Mouse (Mus musculus): ENCODE results near the gene Osgin1. TPM values are rescaled to one million over a fixed set of nuclear protein-coding genes. Genes with fewer than 3 reads are reported as not detected.

The Osgin1 gene
- total RNA-seq, 2 experiments from 2014 or later: 9.3 to 19.7 TPM

DNA sequence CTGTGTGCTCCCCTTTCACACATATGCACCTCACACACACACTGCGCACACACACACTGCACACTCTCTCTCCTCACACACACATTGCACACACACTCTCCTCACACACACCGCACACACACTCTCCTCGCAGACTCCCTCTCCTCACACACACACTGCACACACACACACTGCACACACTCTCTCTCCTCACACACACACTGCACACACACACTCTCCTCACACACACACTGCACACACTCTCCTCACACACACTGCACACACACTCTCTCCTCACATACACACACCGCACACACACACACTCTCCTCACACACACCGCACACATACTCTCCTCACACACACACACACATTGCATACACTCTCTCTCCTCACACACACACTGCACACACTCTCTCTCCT is 29.3 kb upstream of the Osgin1 start:
- no peak for DNase-seq
- no peak overlapping the region for H3K27ac ChIP-seq
- no peak overlapping the region for H3K4me3 ChIP-seq
- TF ChIP-seq CTCF (IDR thresholded peaks at IDR 0.05): no peak
- intact Hi-C loops (cut with DNase I): no loop called here

DNA sequence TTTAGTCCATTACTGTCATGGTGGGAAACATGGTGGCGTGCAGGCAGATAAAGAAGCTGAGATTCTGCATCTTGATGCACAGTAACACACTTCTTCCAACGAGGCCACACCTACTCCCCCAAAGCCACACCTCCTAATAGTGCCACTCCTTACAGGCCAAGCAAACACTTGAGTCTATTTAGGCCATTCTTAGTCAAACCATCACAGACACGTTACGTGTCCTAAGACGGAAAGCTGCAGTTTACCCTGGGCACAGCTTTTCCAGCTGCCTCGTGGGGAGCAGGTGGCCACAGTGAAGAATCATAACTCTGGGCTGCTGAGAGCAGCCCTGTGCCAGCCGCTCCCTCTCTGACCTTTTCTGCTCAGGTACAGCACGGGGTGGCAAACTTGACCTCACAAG is 25.6 kb upstream of the Osgin1 start:
- Histone ChIP-seq H3K27ac (no peak overlapping the region), H3K4me3 (no peak overlapping the region)
- peak; percentile 10 for DNase-seq
- TF ChIP-seq CTCF (IDR thresholded peaks at IDR 0.05): no peak
- intact Hi-C loops (cut with DNase I): no loop called here

DNA sequence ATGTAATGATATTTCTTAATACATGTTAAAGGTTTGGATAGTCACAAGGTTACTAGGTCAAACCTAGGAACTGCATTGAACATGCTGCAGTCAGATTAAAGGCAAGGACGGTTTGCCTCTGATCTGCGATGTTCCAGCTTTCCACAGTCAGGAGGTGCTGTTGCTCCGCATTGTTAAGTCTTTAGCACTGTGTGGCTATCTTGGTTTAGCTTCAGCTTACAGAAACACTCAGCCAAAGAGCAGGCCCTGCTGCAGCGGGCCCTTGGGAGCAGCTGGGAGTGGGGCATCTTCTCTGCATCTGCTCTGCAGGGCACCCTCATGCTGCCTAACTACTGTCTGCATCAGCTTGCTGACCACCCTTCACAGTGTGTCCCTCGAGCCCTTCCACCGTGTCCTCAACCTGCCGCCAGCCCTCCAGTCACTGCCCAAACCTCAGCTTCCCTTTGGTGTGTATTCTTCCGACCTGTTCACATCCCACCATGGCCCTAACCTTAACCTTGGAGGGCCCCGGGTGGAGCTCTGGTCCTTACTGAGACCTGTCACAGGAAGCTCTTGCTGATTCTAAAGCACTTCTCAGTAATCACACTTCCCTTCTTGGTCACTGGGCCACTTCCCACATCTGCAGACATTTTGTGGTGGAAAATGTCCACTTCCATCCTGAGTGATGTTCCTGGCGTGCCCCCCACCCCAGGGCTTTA is 21.7 kb upstream of the Osgin1 start:
- 0 out of 2 replicates have a peak, but pooled peaks have one; percentile 16 for TF ChIP-seq CTCF (IDR thresholded peaks at IDR 0.05)
- DNase-seq: no peak
- Histone ChIP-seq H3K4me3 (no peak overlapping the region), H3K27ac (peak overlapping the region; percentile 12; the same call in 1 of the 2 replicates)
- intact Hi-C loops (cut with DNase I): loop anchor here (2.0 to 5.0 kb wide), 3 partner anchors 29 to 195 kb away; partner anchors contain the start of gene Taf1c

DNA sequence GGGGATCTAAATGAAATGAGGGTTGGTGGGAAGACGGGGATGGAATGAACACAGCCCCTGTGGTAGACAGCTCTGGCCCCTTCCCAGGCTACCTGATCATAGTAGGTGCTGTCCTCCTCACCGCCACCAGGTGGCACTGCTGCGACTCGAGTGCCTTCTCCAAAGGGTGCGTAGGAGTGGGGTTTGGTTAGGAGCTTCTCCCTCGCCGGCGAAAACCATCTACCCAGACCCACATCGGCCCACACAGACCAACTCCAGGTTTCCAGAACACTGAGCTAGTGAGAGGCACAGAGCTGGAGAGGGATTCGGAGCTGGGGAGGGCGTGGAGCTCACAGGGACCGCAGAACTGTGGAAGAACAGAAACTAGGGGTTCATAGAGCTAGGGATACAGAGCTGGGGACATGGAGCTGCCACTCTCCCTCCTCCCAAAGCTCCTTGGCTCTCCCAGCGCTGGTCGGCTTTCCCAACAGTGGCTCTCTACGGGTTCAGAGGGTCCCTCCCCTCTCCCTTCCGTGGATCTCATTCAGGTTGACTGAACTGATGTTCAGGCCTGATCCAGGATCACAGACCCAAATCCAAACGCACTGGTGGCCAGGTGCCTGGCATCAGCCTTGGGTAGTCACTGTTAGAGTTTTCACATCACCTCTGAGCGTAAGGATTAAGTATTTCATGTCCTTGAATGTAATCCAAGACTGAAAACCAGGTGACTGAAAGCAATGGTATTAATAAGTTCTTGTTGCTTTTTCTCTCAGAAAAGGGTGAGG is 21.0 kb upstream of the Osgin1 start:
- Histone ChIP-seq H3K27ac (0 out of 2 replicates have a peak overlapping the region, but pooled peaks have one; percentile 4), H3K4me3 (peak overlapping the region; percentile 53)
- TF ChIP-seq CTCF (IDR thresholded peaks at IDR 0.05): peak; percentile 88
- DNase-seq: peak; percentile 83
- intact Hi-C loops (cut with DNase I): loop anchor here (2.0 to 5.0 kb wide), 3 partner anchors 28 to 194 kb away; partner anchors contain the start of gene Taf1c

DNA sequence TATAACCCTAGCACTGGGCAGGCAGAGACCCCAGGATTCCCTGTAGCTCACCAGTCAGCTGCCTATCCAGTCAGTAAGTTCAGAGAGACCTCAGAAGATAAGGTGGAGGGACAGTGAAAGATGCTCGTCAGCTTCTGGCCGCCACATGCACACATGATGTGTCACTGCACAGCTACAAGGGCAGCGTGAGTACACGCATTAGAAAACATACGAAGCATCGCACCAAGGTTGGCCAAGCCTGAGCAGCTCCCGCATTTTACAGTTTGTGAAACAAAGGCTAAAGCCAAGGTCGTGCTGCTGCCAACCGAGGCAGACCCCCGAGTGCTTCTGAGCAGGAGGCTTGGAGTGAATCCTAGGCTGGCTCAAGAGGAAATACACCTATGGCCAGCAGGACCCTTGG is 20.3 kb upstream of the Osgin1 start:
- Histone ChIP-seq H3K4me3 (no peak overlapping the region), H3K27ac (no peak overlapping the region)
- intact Hi-C loops (cut with DNase I): loop anchor here (2.0 to 5.0 kb wide), 4 partner anchors 27 to 194 kb away; partner anchors contain the start of gene Taf1c
- no peak for TF ChIP-seq CTCF (IDR thresholded peaks at IDR 0.05)
- peak; percentile 16 for DNase-seq

DNA sequence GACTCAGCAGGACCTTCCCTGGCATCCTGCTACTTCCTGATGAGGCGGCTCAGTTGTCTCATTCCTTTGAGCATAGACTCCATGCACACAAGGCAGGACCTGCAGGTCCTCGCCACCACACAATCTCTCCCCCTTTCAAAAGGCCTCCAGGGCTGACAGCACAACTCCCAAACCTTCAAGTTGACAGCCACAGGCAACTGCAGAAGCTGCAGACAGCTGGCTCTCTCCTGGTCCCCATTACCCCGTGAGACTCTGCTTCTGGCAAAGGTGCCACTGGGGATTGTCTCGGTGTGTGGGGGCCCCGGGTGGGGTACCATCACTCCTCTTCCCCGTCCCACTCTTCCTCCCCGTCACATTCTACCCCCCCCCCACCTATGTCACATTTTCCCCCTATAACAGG is 13.6 kb upstream of the Osgin1 start:
- no peak for DNase-seq
- TF ChIP-seq CTCF (IDR thresholded peaks at IDR 0.05): no peak
- H3K27ac ChIP-seq: no peak overlapping the region
- intact Hi-C loops (cut with DNase I): no loop called here
- H3K4me3 ChIP-seq: no peak overlapping the region

DNA sequence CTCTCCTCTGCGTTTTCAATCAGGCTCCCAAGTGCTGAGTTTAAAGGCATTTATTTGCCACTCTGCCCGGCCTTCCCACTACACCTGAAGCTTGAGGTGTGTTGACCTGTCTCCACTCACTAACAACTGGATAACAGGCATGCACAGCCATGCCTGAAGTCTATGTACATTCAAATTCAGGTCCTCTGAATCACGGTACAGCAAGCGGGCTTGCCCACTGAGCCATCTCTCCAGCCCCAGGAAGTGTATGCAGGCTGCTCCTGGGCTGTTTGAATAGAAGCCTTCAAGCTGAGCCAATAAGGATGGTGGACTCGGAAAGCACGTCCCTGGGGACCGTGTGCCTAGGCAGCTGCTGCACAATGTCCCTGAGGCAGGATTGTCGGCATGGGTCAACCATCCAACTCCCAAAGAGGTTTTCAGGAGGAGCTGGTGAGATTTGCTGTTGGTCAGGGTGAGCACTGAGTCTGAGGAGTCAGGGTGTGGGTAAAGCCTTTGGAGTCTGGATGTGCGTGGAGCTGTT is 12.3 kb upstream of the Osgin1 start:
- intact Hi-C loops (cut with DNase I): no loop called here
- H3K27ac ChIP-seq: peak overlapping the region; percentile 84

DNA sequence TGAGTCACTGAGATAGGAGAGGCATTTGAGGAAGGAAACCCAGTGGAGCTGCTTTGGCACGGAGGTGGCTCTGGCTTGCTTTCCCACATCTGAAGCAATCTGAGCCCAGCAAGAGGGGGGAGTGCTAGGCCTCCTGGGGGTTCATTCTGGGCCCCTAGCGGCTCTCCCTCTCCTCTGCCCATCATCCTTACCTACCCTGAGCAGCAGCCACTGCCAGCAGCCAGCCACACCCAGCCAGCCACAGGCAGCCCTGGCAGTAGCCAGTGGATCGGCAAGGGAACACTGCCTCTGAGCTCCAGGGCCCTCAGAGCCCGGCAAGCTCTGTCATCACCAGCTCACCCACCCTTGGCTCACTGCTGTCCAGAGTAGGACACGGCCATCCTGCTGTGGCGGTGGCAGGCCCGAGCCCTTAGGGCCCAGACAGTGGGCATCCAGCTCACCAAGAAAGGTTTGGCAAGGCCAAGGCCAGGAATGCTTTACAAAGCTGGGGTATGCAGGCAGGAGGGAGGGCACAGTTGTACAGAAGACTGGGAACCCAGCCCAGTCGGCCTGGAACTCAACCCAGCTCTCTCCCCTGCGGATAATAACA is 11.7 kb upstream of the Osgin1 start:
- intact Hi-C loops (cut with DNase I): no loop called here

More for the DNA sequence above, 12.3 kb upstream of the Osgin1 start:
- no peak for TF ChIP-seq CTCF (IDR thresholded peaks at IDR 0.05)
- no peak for DNase-seq
- no peak overlapping the region for H3K4me3 ChIP-seq

DNA sequence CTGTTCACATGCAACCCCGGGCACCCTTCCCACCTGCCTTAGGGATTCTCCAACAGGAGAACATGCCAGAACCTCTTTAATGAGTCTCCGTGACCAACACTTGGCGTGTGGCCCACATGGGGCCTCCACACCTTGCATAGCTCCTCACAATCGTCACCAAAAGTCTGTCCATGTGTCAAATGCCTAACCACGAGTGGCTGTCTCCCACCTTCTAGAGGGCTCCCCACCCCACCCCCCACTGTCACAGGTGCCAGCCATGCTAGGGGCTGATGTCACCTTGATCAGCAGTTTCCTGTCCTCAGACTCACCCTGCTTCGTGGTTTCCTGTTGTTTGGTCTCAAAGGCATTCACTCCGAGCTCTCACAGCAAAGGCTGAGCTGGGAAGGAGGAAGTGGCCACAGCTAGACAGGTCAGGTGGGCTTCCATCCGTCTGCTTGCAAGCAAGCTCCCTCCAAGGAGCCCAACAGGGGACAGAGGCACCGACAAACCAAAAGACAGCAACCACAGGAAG is 10.2 kb upstream of the Osgin1 start:
- TF ChIP-seq CTCF (IDR thresholded peaks at IDR 0.05): no peak
- intact Hi-C loops (cut with DNase I): no loop called here
- Histone ChIP-seq H3K27ac (peak overlapping the region; percentile 84), H3K4me3 (0 out of 2 replicates have a peak overlapping the region, but pooled peaks have one; percentile 12)
- no peak for DNase-seq

More for the DNA sequence above, 11.7 kb upstream of the Osgin1 start:
- peak; percentile 76 for DNase-seq
- no peak for TF ChIP-seq CTCF (IDR thresholded peaks at IDR 0.05)
- Histone ChIP-seq H3K4me3 (no peak overlapping the region), H3K27ac (peak overlapping the region; percentile 84)

DNA sequence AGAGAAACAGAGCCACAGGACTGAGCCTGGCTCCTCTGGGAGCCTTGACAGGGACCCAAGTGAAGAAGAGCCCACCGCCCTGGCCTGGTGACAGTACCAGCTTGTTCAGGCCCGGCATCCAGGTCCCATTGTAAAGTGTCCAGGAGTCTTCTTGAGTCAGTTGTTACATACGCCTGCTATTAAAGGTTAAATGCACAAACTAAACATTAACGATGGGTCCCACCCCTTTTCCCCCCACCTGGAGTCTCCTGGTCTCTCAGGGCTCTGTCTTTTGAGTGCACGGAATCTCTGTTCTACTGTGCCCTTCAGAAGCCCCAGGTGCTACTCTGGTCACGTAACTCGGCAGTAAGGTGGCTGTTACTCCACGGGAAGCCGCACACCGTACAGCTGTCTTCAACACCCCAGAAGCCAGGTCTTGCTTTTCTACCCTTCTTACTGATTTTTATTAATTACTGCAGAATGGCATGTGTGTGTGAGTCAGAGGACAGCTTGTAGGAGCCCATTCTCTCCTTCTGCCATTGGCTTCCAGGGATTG is 9.7 kb upstream of the Osgin1 start:
- H3K27ac ChIP-seq: peak overlapping the region; percentile 84
- 0 out of 2 replicates have a peak overlapping the region, but pooled peaks have one; percentile 12 for H3K4me3 ChIP-seq
- DNase-seq: no peak
- no peak for TF ChIP-seq CTCF (IDR thresholded peaks at IDR 0.05)
- intact Hi-C loops (cut with DNase I): no loop called here

DNA sequence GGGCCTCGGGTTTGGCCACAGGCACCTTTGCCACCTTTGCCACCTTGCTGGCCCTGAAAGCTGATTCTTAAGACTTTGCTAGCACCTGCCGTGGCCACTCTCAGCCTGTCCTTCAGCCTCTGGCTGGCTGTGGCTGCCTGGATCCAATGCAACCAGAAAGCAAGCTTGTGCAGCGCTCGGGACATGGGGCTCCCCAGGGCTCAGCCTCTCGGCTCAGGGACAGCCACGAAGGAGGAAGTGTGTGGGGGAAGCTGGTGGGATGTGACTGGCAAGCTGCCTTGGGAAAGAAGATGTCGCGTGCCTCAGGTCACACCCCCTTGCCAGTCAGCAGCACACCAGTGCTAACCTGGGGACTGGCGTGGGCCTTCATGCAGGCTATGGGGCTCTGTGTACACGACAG is 9.2 kb upstream of the Osgin1 start:
- intact Hi-C loops (cut with DNase I): no loop called here
- H3K4me3 ChIP-seq: no peak overlapping the region
- H3K27ac ChIP-seq: peak overlapping the region; percentile 84
- no peak for DNase-seq
- no peak for TF ChIP-seq CTCF (IDR thresholded peaks at IDR 0.05)

DNA sequence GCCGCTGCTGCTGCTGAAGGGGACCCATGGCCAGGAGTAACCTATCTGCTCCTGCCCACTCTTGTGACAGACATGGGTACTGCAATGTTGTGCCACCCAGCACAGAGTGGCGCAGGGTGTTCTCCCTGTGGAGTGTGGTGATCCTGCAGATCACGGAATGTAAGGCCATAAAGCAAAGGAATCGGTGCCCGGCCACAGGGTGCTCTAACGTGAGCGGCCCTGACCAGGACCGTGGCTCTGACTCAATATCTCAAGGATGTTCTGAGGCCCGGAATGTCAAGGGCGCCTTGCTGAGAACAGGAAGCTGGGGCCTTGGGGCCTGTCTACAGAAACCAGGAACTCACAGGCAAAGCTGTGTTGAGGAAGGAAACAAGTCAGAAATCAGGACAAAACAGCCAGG is 8.4 kb upstream of the Osgin1 start:
- TF ChIP-seq CTCF (IDR thresholded peaks at IDR 0.05): no peak
- peak overlapping the region; percentile 3; the same call in 1 of the 2 replicates for H3K4me3 ChIP-seq
- H3K27ac ChIP-seq: peak overlapping the region; percentile 84
- intact Hi-C loops (cut with DNase I): no loop called here
- DNase-seq: peak; percentile 58
